Mouse (Mus musculus) MEL (cell line): ENCODE data around the gene Cul7. TPM values are rescaled to one million over a fixed set of nuclear protein-coding genes. Genes with fewer than 3 reads are reported as not detected.

Experiments
- DNase-seq: peaks from one replicate; pipeline ENCODE4 v3.0.0; 2011; ENCODE audit warnings: low read depth, low spot score
- H3K27ac ChIP-seq: 2 replicates; pipeline ENCODE4 v1.5.1; 2012; ENCODE audit warnings: low read depth, mild to moderate bottlenecking, control low read depth, low read length, moderate library complexity; ENCODE audit not compliant: control insufficient read depth
- H3K27me3 ChIP-seq, 2 experiments: fragments of 150-350 bp in 1 of 2; sonication (generic) in 1 of 2; 2 replicates each; pipeline ENCODE4 v1.6.1; 2012; ENCODE audit warnings: low read length in 2 of 2, mild to moderate bottlenecking in 2 of 2, improper control_type of control experiment in 1 of 2, moderate library complexity in 1 of 2; ENCODE audit not compliant: insufficient read depth in 2 of 2, control insufficient read depth in 1 of 2
- H3K36me3 ChIP-seq, 2 experiments: 2 replicates each; pipeline ENCODE4 v1.6.1; 2012 to 2014; ENCODE audit warnings: low read length in 2 of 2, improper control_type of control experiment in 1 of 2, inconsistent platforms in 1 of 2, mild to moderate bottlenecking in 1 of 2; ENCODE audit not compliant: insufficient read depth in 2 of 2, control insufficient read depth in 1 of 2
- H3K4me1 ChIP-seq, 2 experiments: fragments of 150-350 bp in 1 of 2; sonication (generic) in 1 of 2; 2 replicates each; pipeline ENCODE4 v1.6.1; 2012; ENCODE audit warnings: low read length in 2 of 2, improper control_type of control experiment in 1 of 2, mild to moderate bottlenecking in 1 of 2; ENCODE audit not compliant: insufficient read depth in 2 of 2, control insufficient read depth in 1 of 2
- H3K4me3 ChIP-seq, 2 experiments: fragments of 150-350 bp in 1 of 2; sonication (generic) in 1 of 2; 2 replicates each; pipeline ENCODE4 v1.5.1; 2012; ENCODE audit warnings: low read depth in 2 of 2, low read length in 2 of 2, mild to moderate bottlenecking in 2 of 2, moderate library complexity in 2 of 2, control low read depth in 1 of 2, improper control_type of control experiment in 1 of 2; ENCODE audit not compliant: control insufficient read depth in 1 of 2, insufficient read depth in 1 of 2
- H3K79me2 ChIP-seq: 2 replicates; pipeline ENCODE4 v1.6.1; 2012; ENCODE audit warnings: mild to moderate bottlenecking, low read length, moderate library complexity; ENCODE audit not compliant: control insufficient read depth, poor library complexity, insufficient read depth
- H3K9ac ChIP-seq: 2 replicates; pipeline ENCODE4 v1.6.1; 2012; ENCODE audit warnings: low read depth, mild to moderate bottlenecking, control low read depth, low read length, moderate library complexity; ENCODE audit not compliant: control insufficient read depth, poor library complexity, severe bottlenecking
- H3K9me3 ChIP-seq: fragments of 150-350 bp; sonication (generic); replicated peaks from 2 replicates; pipeline ENCODE4 v1.6.1; 2012; ENCODE audit warnings: mild to moderate bottlenecking, low read length, improper control_type of control experiment, moderate library complexity; ENCODE audit not compliant: insufficient read depth
- BHLHE40 ChIP-seq: IDR thresholded peaks from 2 replicates; pipeline ENCODE4 v1.6.1; 2012; ENCODE audit warnings: low read depth, mild to moderate bottlenecking, inconsistent platforms, low read length, improper control_type of control experiment, borderline replicate concordance
- CHD1 ChIP-seq: IDR thresholded peaks from 2 replicates; pipeline ENCODE4 v1.6.1; 2012; ENCODE audit warnings: low read depth, mild to moderate bottlenecking, inconsistent platforms, low read length, improper control_type of control experiment
- E2F4 ChIP-seq: IDR thresholded peaks from 2 replicates; pipeline ENCODE4 v1.6.1; 2011; ENCODE audit warnings: low read depth, low read length, improper control_type of control experiment, borderline replicate concordance
- ELF1 ChIP-seq: IDR thresholded peaks from 2 replicates; pipeline ENCODE4 v1.6.1; 2014; ENCODE audit warnings: low read depth, mild to moderate bottlenecking, inconsistent platforms, low read length, improper control_type of control experiment, moderate library complexity
- EP300 ChIP-seq, 2 experiments: IDR thresholded peaks; 2 replicates each; pipeline ENCODE4 v1.6.1; 2011; ENCODE audit warnings: improper control_type of control experiment in 2 of 2, low read length in 2 of 2, low read depth in 1 of 2, mild to moderate bottlenecking in 1 of 2
- HCFC1 ChIP-seq: IDR thresholded peaks from 2 replicates; pipeline ENCODE4 v1.6.1; 2012; ENCODE audit warnings: low read depth, mild to moderate bottlenecking, inconsistent platforms, low read length, improper control_type of control experiment, moderate library complexity
- JUND ChIP-seq: IDR thresholded peaks from 2 replicates; pipeline ENCODE4 v1.6.1; 2011; ENCODE audit warnings: low read depth, mild to moderate bottlenecking, improper control_type of control experiment, low read length
- MAZ ChIP-seq: IDR thresholded peaks from 2 replicates; pipeline ENCODE4 v1.6.1; 2012; ENCODE audit warnings: low read depth, mild to moderate bottlenecking, inconsistent platforms, low read length, improper control_type of control experiment
- POLR2AphosphoS5 ChIP-seq: IDR thresholded peaks from 2 replicates; pipeline ENCODE4 v1.6.1; 2012; ENCODE audit warnings: low read depth, borderline replicate concordance, mild to moderate bottlenecking, inconsistent platforms, low read length, moderate library complexity, mixed read lengths
- SIN3A ChIP-seq: IDR thresholded peaks from 2 replicates; pipeline ENCODE4 v1.6.1; 2012; ENCODE audit warnings: low read length, improper control_type of control experiment, inconsistent platforms
- TAL1 ChIP-seq: IDR thresholded peaks from 2 replicates; pipeline ENCODE4 v1.6.1; 2012; ENCODE audit warnings: mild to moderate bottlenecking, inconsistent platforms, low read length, moderate library complexity, mixed read lengths
- TCF12 ChIP-seq: IDR thresholded peaks from 2 replicates; pipeline ENCODE4 v1.6.1; 2014; ENCODE audit warnings: low read depth, mild to moderate bottlenecking, inconsistent platforms, low read length, improper control_type of control experiment, moderate library complexity
- USF2 ChIP-seq, 2 experiments: IDR thresholded peaks; 2 replicates each; pipeline ENCODE4 v1.6.1; 2011 to 2012; ENCODE audit warnings: improper control_type of control experiment in 2 of 2, low read length in 2 of 2, borderline replicate concordance in 1 of 2, inconsistent platforms in 1 of 2, low read depth in 1 of 2, mild to moderate bottlenecking in 1 of 2; ENCODE audit not compliant: insufficient read depth in 1 of 2
- ZC3H11A ChIP-seq: IDR thresholded peaks from 2 replicates; pipeline ENCODE4 v1.6.1; 2012; ENCODE audit warnings: low read depth, mild to moderate bottlenecking, inconsistent platforms, low read length, improper control_type of control experiment
- ZKSCAN1 ChIP-seq: IDR thresholded peaks from 2 replicates; pipeline ENCODE4 v1.6.1; 2012; ENCODE audit warnings: low read depth, mild to moderate bottlenecking, inconsistent platforms, low read length, improper control_type of control experiment, moderate library complexity
- ZMIZ1 ChIP-seq: IDR thresholded peaks from 2 replicates; pipeline ENCODE4 v1.6.1; 2012; ENCODE audit warnings: low read depth, mild to moderate bottlenecking, inconsistent platforms, low read length, improper control_type of control experiment, moderate library complexity
- ZNF384 ChIP-seq: IDR thresholded peaks from 2 replicates; pipeline ENCODE4 v1.6.1; 2012; ENCODE audit warnings: low read depth, mild to moderate bottlenecking, inconsistent platforms, low read length, improper control_type of control experiment
- polyA plus RNA-seq, 2 experiments: library from polyadenylated mRNA; stranded (reverse) in 1 of 2; unstranded in 1 of 2; fragments of >175 nt in 1 of 2; fragments of >200 nt in 1 of 2; gene quantifications; 2 replicates each; pipeline versions ENCODE4 v1.2.1 to v1.2.4; 2012; ENCODE audit warnings: low replicate concordance in 2 of 2, low read depth in 1 of 2; ENCODE audit not compliant: insufficient read length in 2 of 2, insufficient read depth in 1 of 2, missing spikeins in 1 of 2
- total RNA-seq: library from RNA; depleted of rRNA; stranded (reverse); fragments of 300-350 nt; gene quantifications from 2 replicates; pipeline ENCODE4 v1.2.3, GENCODE M21; 2012

Cul7 gene
- total and polyA plus RNA-seq, 3 experiments = 32.6 to 45.8 (median 35.8) TPM

DNA sequence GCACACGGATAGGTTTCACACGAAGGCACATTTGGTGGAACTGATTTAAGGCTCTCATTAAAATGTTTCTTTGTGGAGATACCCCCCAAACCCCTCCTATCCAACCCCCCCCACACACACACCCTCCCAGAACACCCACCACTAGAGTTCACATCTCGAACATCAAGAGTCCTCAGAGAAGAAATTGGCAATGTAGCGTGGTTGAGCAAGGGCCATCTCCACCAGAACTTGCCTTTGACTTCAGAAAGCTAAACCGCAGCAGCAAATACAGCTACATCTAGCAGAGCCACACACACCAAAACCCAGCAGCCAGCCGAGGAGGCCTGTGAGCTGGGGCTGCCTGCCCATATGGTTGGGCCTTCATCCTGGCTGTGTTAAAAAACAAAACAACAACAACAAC lies 22.7 kb upstream of the Cul7 start:
- Histone ChIP-seq H3K79me2 (no peaks in the 10 kb centered on the region), H3K9ac (no peak overlapping the region), H3K27ac (no peak overlapping the region), H3K27me3 (peaks cover 0 to 2% of the 10 kb centered on the region in 2 experiments; a peak in 1 of 4 replicates), H3K9me3 (no peaks in the 10 kb centered on the region), H3K4me3 (no peak overlapping the region), H3K4me1 (no peaks in the 10 kb centered on the region), H3K36me3 (no peaks in the 10 kb centered on the region)
- no peak for DNase-seq
- TF ChIP-seq ELF1 = no peak
- TF ChIP-seq JUND = no peak
- TF ChIP-seq ZNF384 = no peak
- TF ChIP-seq USF2 (IDR thresholded peaks at IDR 0.05; ENCODE audit: borderline replicate concordance in 1 of 2, insufficient read depth in 1 of 2, low read depth in 1 of 2, low read length in 2 of 2) = no peak
- TF ChIP-seq SIN3A = no peak
- no peak for TF ChIP-seq ZMIZ1
- TF ChIP-seq CHD1 = no peak
- no peak for TF ChIP-seq TAL1
- TF ChIP-seq HCFC1 = no peak

DNA sequence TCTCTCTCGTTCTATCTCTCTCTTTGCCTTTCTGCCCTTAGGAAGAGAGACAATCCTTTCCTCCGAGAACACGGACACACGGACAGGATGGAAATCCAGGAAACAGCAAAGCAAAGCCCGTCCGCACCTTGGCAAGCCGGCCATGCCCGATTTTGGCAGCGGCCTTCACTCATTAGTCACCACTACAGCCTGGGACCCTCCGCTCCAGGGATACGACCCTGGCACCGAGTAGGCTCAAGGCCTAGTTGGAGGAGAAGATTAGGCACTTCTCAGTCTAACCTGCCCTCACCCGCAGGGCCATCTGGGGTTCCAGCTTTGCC lies 21.7 kb upstream of the Cul7 start:
- H3K9me3 ChIP-seq = no peaks in the 10 kb centered on the region
- H3K27me3 ChIP-seq = 0 out of 4 replicates have a peak, but pooled peaks cover 0 to 2% of the 10 kb centered on the region in 2 experiments
- H3K36me3 ChIP-seq = no peaks in the 10 kb centered on the region
- H3K9ac ChIP-seq = no peak overlapping the region
- no peaks in the 10 kb centered on the region for H3K79me2 ChIP-seq
- no peak for TF ChIP-seq TCF12
- no peak for TF ChIP-seq ZC3H11A
- no peak for TF ChIP-seq JUND
- TF ChIP-seq POLR2AphosphoS5 = no peak
- TF ChIP-seq E2F4 = no peak
- TF ChIP-seq ZKSCAN1 = no peak
- no peak for TF ChIP-seq MAZ
- TF ChIP-seq EP300 (IDR thresholded peaks at IDR 0.05; ENCODE audit: low read depth in 1 of 2, low read length in 2 of 2) = no peak
- TF ChIP-seq BHLHE40 = no peak
- TF ChIP-seq, all 39 proteins: peak for 0
- Histone ChIP-seq H3K27ac (no peak overlapping the region), H3K4me1 (no peaks in the 10 kb centered on the region), H3K4me3 (no peak overlapping the region)
- DNase-seq = no peak
